Mouse (Mus musculus) liver, postnatal 0 days (tissue): ENCODE measurements around the gene Nploc4. TPM values are rescaled to one million over a fixed set of nuclear protein-coding genes. Genes with fewer than 3 reads are reported as not detected.
A peak's percentile ranks its signal among the peaks of the same experiment; 100 is the strongest.

ENCODE experiments used
- ATAC-seq: fragments of 200-750 bp; cut with Nextera tagmentation; 2 replicates; pipeline ENCODE4 v1.8.0; 2017; ENCODE audit warnings: mild to moderate bottlenecking, moderate library complexity
- DNase-seq: peaks from one replicate; pipeline ENCODE4 v3.0.0-alpha.2; 2016
- H3K27ac ChIP-seq: fragments of 300-500 bp; sonication (generic); 2 replicates; pipeline ENCODE4 v1.5.1; 2014; ENCODE audit warnings: antibody characterized with exemption, moderate library complexity, mild to moderate bottlenecking, low read depth
- H3K27me3 ChIP-seq: fragments of 300-500 bp; sonication (generic); 2 replicates; pipeline ENCODE4 v1.6.1; 2014; ENCODE audit warnings: low read length, control low read depth, mixed read lengths; ENCODE audit not compliant: insufficient read depth
- H3K36me3 ChIP-seq: fragments of 300-500 bp; sonication (generic); replicated peaks from 2 replicates; pipeline ENCODE4 v1.6.1; 2014; ENCODE audit warnings: mild to moderate bottlenecking, control low read depth, low read length, moderate library complexity, mixed read lengths; ENCODE audit not compliant: insufficient read depth
- H3K4me1 ChIP-seq: fragments of 300-500 bp; sonication (generic); 2 replicates; pipeline ENCODE4 v1.6.1; 2014; ENCODE audit warnings: antibody characterized with exemption, mild to moderate bottlenecking, control low read depth; ENCODE audit not compliant: insufficient read depth
- H3K4me2 ChIP-seq: fragments of 300-500 bp; sonication (generic); 2 replicates; pipeline ENCODE4 v1.6.1; 2014; ENCODE audit warnings: low read depth, mild to moderate bottlenecking, low read length, moderate library complexity, mixed read lengths
- H3K4me3 ChIP-seq: fragments of 300-500 bp; sonication (generic); 2 replicates; pipeline ENCODE4 v1.5.1; 2014; ENCODE audit warnings: low read depth, low read length
- H3K9ac ChIP-seq: fragments of 300-500 bp; sonication (generic); replicated peaks from 2 replicates; pipeline ENCODE4 v1.6.1; 2014; ENCODE audit warnings: mild to moderate bottlenecking, moderate library complexity
- H3K9me3 ChIP-seq: fragments of 300-500 bp; sonication (generic); 2 replicates; pipeline ENCODE4 v1.6.1; 2016; ENCODE audit warnings: mild to moderate bottlenecking, control low read depth, low read length, mixed read lengths
- CTCF ChIP-seq: sonication (generic); IDR thresholded peaks from 2 replicates; pipeline ENCODE4 v1.5.1; 2016; ENCODE audit warnings: antibody characterized with exemption, low read depth
- EP300 ChIP-seq: IDR thresholded peaks from 2 replicates; pipeline ENCODE4 v1.6.1; 2016; ENCODE audit warnings: antibody characterized with exemption, low read depth, mild to moderate bottlenecking
- WGBS: fragments of 180-500 bp; shearing (Covaris S2); extraction: QIAGEN DNeasy Blood & Tissue Kit; methylation state at CpG from one replicate; pipeline ENCODE4 v1.1.7; 2014; ENCODE audit not compliant: insufficient replicate concordance; 5-methylcytosine and 5-hydroxymethylcytosine counted together
- polyA plus RNA-seq: library from polyadenylated mRNA; unstranded; fragments of >200 nt; fragmentation: Nextera tagmentation; extraction: Ambion mirVana; gene quantifications from 2 replicates; pipeline ENCODE4 v1.2.1, GENCODE M21; 2015

The Nploc4 gene
- polyA plus RNA-seq, 1 experiment from 2014 or later, result 12.8 TPM

DNA sequence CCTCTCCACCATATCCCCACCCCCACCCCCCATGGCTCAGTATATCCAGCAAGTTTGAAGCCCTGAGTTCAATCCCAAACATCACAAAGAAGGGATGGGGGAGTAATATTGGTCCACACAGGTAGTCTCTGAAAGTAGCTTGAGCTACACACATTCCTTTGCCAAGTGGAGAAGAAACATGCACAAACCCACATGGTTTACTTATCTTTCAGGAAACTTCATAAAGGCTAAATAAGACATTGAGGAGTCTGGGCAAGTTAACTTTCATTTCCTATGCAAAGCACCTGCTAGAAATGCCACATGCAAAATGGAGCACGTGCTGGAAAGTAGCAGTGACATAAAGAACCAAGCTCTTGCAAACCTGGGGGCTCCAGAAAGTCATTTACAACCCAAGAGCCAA lies 31.1 kb downstream of the Nploc4 start:
- Histone ChIP-seq H3K36me3 (peaks cover 95% of the 10 kb centered on the region), H3K27ac (no peak overlapping the region), H3K9ac (no peak overlapping the region), H3K9me3 (no peaks in the 10 kb centered on the region), H3K4me2 (no peak overlapping the region), H3K4me1 (no peaks in the 10 kb centered on the region), H3K4me3 (no peak overlapping the region), H3K27me3 (no peaks in the 10 kb centered on the region)
- TF ChIP-seq EP300 (no peak), CTCF (no peak)
- WGBS, result 80% methylated on average over 1 of the region's 1 CpGs
- DNase-seq (no peak), ATAC-seq (no peak)

DNA sequence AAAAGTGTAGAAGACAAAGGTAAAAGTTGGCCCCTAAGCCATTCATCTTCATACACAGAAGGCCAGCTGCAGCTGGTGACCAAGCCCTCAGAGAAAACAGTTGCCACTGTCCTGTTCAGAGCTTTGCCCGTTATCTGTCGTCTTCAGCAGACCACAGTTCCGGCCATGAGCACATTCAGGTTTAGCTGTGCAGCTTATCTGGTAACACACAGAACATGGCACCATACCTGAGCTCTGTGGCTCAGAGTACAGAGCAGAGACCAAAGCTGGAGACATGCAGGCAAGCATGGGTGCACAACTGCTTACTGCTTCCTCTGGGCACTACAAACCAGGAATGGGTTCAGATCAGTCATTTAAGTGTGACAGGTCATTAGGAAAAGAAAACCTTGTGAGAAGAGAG lies 31.6 kb downstream of the Nploc4 start:
- TF ChIP-seq EP300, result peak; percentile 90
- no peak for TF ChIP-seq CTCF
- 71% methylated on average over 3 of the region's 3 CpGs for WGBS

DNA sequence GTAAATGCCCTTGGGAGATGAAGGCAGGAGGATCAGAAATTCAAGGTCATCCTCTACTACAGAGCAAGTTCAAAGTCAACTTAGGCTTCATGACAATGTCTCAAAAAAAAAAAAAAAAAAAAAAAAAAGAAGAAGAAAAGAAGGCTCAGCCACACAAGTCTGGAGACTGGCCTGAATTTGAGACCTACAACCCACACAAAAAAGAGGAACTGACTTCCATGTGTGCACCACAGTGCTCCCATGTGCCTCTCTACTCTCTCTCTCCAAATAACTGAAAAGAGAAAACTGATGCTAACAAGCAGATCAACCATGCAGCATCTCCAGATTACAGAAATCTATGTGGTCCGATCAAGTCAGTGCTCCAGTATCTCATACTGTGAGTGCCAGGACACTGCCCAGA lies 32.7 kb downstream of the Nploc4 start:
- WGBS, result 69% methylated on average over 1 of the region's 1 CpGs
- ATAC-seq, result no peak
- peaks cover 91% of the 10 kb centered on the region for H3K36me3 ChIP-seq
- no peak overlapping the region for H3K9ac ChIP-seq
- H3K4me3 ChIP-seq, result no peak overlapping the region
- no peak overlapping the region for H3K4me2 ChIP-seq
- no peaks in the 10 kb centered on the region for H3K4me1 ChIP-seq
- no peak for DNase-seq
- TF ChIP-seq CTCF (no peak), EP300 (no peak)
- no peak overlapping the region for H3K27ac ChIP-seq
- no peaks in the 10 kb centered on the region for H3K9me3 ChIP-seq
- no peaks in the 10 kb centered on the region for H3K27me3 ChIP-seq

More for the DNA sequence above, 31.6 kb downstream of the Nploc4 start:
- Histone ChIP-seq H3K4me2 (no peak overlapping the region), H3K27ac (no peak overlapping the region), H3K9ac (no peak overlapping the region), H3K36me3 (peaks cover 92% of the 10 kb centered on the region), H3K4me3 (no peak overlapping the region), H3K4me1 (no peaks in the 10 kb centered on the region), H3K27me3 (no peaks in the 10 kb centered on the region), H3K9me3 (no peaks in the 10 kb centered on the region)
- DNase-seq (peak; percentile 24), ATAC-seq (peak; percentile 83)

DNA sequence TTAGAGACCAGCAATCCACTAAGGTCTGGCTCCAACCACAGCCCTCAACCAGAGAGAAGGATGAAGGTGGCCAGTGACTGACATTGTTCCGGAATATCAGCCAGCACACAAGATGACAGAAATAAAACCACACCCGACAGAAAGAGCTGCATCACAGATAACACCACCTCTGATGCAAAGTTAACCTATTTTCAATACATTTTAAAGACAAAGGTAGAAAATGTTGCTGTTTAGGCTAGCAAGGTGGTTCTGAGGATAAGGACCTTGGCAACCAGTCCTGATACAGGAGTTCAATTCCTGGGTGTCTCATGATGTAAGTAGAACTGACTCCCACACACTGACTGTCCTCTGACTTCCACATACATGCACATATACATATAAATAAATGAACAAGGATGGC lies 38.2 kb downstream of the Nploc4 start:
- no peaks in the 10 kb centered on the region for H3K9me3 ChIP-seq
- no peak overlapping the region for H3K27ac ChIP-seq
- no peak overlapping the region for H3K4me2 ChIP-seq
- H3K4me3 ChIP-seq, result no peak overlapping the region
- H3K4me1 ChIP-seq, result no peaks in the 10 kb centered on the region
- no peaks in the 10 kb centered on the region for H3K27me3 ChIP-seq
- H3K36me3 ChIP-seq, result peaks cover 66% of the 10 kb centered on the region
- no peak overlapping the region for H3K9ac ChIP-seq
- ATAC-seq (peak; percentile 53), DNase-seq (no peak)
- TF ChIP-seq CTCF (no peak), EP300 (peak; percentile 72)
- WGBS, result 52% methylated on average over 2 of the region's 2 CpGs

DNA sequence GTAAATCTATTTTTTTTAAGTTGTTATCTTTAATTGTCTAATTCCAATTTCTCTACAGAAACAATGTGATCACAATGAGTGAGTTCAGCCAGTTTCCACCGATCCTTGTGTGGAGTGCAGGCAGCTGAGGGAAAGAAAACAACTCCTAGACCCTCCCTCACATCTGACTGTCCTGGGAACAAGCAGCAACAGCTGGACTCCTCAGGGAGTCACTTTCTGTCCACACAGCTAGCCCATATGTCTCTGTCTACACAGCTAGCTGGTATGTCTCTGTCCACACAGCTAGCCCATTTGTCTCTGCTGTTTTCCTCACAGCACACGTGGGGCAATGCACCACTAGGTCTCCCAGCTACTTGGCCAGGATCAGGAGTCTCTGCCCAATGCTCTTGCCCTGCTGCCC lies 39.9 kb downstream of the Nploc4 start:
- Histone ChIP-seq H3K4me3 (no peak overlapping the region), H3K27ac (no peak overlapping the region), H3K9ac (no peak overlapping the region), H3K9me3 (no peaks in the 10 kb centered on the region), H3K4me1 (no peaks in the 10 kb centered on the region), H3K4me2 (no peak overlapping the region), H3K36me3 (peaks cover 61% of the 10 kb centered on the region), H3K27me3 (no peaks in the 10 kb centered on the region)
- ATAC-seq, result no peak
- WGBS, result 86% methylated on average over 2 of the region's 2 CpGs
- TF ChIP-seq EP300, result no peak
- TF ChIP-seq CTCF, result no peak
- DNase-seq, result no peak

DNA sequence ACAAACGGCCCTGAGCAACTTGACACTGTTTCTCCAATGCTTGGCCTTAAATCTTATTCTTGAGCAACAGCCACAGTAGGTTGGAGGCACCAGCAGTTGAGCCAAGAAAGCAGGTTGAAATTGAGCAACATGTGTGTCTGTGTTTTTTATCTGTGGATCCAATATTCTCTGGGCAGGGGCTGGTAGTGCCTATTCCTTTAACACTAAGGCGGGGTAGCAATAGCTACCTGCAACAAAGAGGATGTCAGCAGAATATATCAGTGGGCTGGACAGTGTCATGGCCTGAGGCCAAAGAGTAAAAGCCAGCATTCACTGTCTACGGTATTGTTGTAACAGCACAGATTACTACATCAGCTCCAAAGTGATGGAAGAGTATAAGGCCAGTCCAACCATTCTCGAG lies 41.8 kb downstream of the Nploc4 start:
- DNase-seq (no peak), ATAC-seq (no peak)
- no peaks in the 10 kb centered on the region for H3K27me3 ChIP-seq
- no peak overlapping the region for H3K9ac ChIP-seq
- peaks cover 59% of the 10 kb centered on the region for H3K36me3 ChIP-seq
- no peak overlapping the region for H3K4me2 ChIP-seq
- 69% methylated on average over 4 of the region's 4 CpGs for WGBS
- TF ChIP-seq EP300 (no peak), CTCF (no peak)
- H3K9me3 ChIP-seq, result no peaks in the 10 kb centered on the region
- H3K27ac ChIP-seq, result no peak overlapping the region
- H3K4me1 ChIP-seq, result no peaks in the 10 kb centered on the region
- H3K4me3 ChIP-seq, result no peak overlapping the region

DNA sequence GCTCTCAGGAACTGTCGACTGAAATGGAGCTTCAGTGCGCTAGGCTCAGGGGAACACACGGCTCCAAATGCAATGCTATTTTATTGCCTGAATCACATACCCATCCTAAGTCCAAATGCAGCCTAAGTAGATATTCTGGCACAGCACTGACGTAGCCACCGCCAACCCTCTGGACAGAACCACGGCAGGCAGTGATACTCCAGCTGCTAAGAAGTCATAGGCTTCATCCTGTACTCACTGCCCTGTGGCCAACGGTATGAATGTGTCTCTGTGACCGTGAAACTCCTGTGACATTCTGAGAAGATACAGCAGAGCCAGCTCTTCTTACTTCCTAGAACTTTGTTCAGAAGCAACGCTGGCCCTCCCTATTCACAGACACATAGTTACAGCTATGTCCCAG lies 48.9 kb downstream of the Nploc4 start:
- ATAC-seq (no peak), DNase-seq (no peak)
- Histone ChIP-seq H3K4me3 (no peak overlapping the region), H3K27me3 (no peaks in the 10 kb centered on the region), H3K9me3 (no peaks in the 10 kb centered on the region), H3K36me3 (peaks cover 68% of the 10 kb centered on the region), H3K9ac (no peak overlapping the region), H3K4me2 (no peak overlapping the region), H3K4me1 (peaks cover 7% of the 10 kb centered on the region; the same call in 1 of the 2 replicates), H3K27ac (no peak overlapping the region)
- 93% methylated on average over 9 of the region's 9 CpGs for WGBS
- TF ChIP-seq EP300 (no peak), CTCF (no peak)
